Mouse (Mus musculus) embryo, embryonic 11.5 days (tissue): Measurements from ENCODE around the gene Rexo1.

Source experiments
- DNase-seq: peaks from one replicate; pipeline ENCODE4 v3.0.0-alpha.2; 2012; ENCODE audit warnings: low read depth, low spot score

The Rexo1 gene

GRCm38 (mm10) chr10:80504724-80505123 lies 56.6 kb downstream of the Rexo1 start:
- DNase-seq: no peak

- no peak for DNase-seq
Measured at GRCm38 (mm10) chr10:80503599-80504220, 57.6 kb downstream of the Rexo1 start.

GRCm38 (mm10) chr10:80502819-80503314 lies 58.5 kb downstream of the Rexo1 start:
- DNase-seq: no peak

- no peak for DNase-seq
Measured at GRCm38 (mm10) chr10:80502291-80502690, 59.1 kb downstream of the Rexo1 start.

GRCm38 (mm10) chr10:80496421-80496820 lies 64.9 kb downstream of the Rexo1 start:
- no peak for DNase-seq

- no peak for DNase-seq
Measured at GRCm38 (mm10) chr10:80495901-80496300, 65.5 kb downstream of the Rexo1 start.

- DNase-seq: no peak
Measured at GRCm38 (mm10) chr10:80494732-80495131, 66.6 kb downstream of the Rexo1 start, which contains the start of gene Onecut3. Gene Onecut3, plus strand, starts transcription at chr10:80494835.
